Mouse (Mus musculus) liver, embryonic 14.5 days (tissue): Measurements from ENCODE around the gene Klf16.

Experiments used
- CTCF ChIP-seq: IDR thresholded peaks from 2 replicates; pipeline ENCODE4 v1.5.1; 2016; ENCODE audit warnings: antibody characterized with exemption, low read depth, control low read depth
- EP300 ChIP-seq: IDR thresholded peaks from 2 replicates; pipeline ENCODE4 v1.6.1; 2016; ENCODE audit warnings: antibody characterized with exemption, low read depth

DNA sequence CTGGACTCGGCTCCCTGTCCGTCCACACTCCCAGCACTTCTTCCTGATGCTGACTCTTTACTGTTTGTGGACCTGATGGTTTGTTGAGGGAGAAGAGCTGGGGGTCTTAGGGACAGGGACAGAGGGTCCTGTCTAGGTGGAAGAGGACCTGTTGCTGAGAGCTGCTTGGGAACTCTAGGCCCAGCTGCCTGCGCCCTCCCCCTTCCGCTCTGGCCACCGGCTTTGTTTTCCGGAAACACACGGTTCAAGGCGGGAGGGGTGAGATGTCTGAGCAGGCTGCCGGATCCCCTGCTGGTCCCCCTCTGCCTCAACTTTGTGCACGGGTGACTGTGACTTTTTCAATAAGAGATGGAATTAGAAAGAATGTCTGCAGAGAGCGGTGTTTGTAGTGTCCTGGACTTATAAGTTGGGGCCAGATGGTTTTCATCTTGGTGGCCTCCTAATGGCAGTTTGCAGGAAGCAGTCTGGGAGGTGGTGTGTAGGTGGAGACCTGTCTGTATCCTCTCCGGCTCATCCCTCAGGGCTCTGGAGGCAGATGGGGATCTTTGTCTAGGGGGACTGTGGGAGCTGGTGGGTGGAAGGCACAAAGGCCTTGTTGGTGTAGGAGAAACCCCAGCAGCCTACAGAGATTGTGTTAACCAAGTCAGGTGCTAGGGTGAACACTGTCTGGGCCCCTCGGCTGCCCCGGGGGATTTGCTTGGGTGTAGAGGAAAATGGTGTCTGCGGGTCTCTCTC lies 46.5 kb upstream of the Klf16 start:
- no peak for TF ChIP-seq EP300
- TF ChIP-seq CTCF, result no peak
